Mouse (Mus musculus): ENCODE measurements at regions not wholly inside any gene's neighbourhood (a gene's known extent, or its start where the extent isn't known, plus 50 kb on each side); places are given as distances from the start of the nearest gene placed in this dataset.
"Not testable (repeated sequence)": the region's sequence is repeated elsewhere in the genome, so short reads cannot be mapped to it uniquely, and the experiment has no call there.

- ATAC-seq (ENCODE audit: poor library complexity, severe bottlenecking): no peak
Observed at GRCm38 (mm10) chr2:78022756-78023155, 76.6 kb upstream of the Cwc22 start.

GRCm38 (mm10) chr2:78021905-78022304 is 75.7 kb upstream of the Cwc22 start:
- no peak for ATAC-seq (ENCODE audit: poor library complexity, severe bottlenecking)

GRCm38 (mm10) chr2:78021356-78021900 is 75.3 kb upstream of the Cwc22 start:
- no peak for ATAC-seq (ENCODE audit: poor library complexity, severe bottlenecking)

GRCm38 (mm10) chr2:78020516-78020915 is 74.3 kb upstream of the Cwc22 start:
- no peak for ATAC-seq (ENCODE audit: poor library complexity, severe bottlenecking)

- ATAC-seq (ENCODE audit: poor library complexity, severe bottlenecking): no peak
Observed at GRCm38 (mm10) chr2:78019916-78020315, 73.7 kb upstream of the Cwc22 start.

- not testable (repeated sequence) for ATAC-seq (ENCODE audit: poor library complexity, severe bottlenecking)
Observed at GRCm38 (mm10) chr2:78012441-78012840, 66.3 kb upstream of the Cwc22 start.

- no peak for ATAC-seq (ENCODE audit: poor library complexity, severe bottlenecking)
Observed at GRCm38 (mm10) chr2:78011821-78012220, 65.6 kb upstream of the Cwc22 start.

- no peak for ATAC-seq (ENCODE audit: poor library complexity, severe bottlenecking)
Observed at GRCm38 (mm10) chr2:78011051-78011800, 65.1 kb upstream of the Cwc22 start.

GRCm38 (mm10) chr2:78010066-78010690 is 64.0 kb upstream of the Cwc22 start:
- ATAC-seq (ENCODE audit: poor library complexity, severe bottlenecking): no peak

- ATAC-seq (ENCODE audit: poor library complexity, severe bottlenecking): no peak
Observed at GRCm38 (mm10) chr2:78008094-78008493, 61.9 kb upstream of the Cwc22 start.

- no peak for ATAC-seq (ENCODE audit: poor library complexity, severe bottlenecking)
Observed at GRCm38 (mm10) chr2:78005402-78006021, 59.3 kb upstream of the Cwc22 start.

- ATAC-seq (ENCODE audit: poor library complexity, severe bottlenecking): no peak
Observed at GRCm38 (mm10) chr2:78004426-78004825, 58.3 kb upstream of the Cwc22 start.

Data from megakaryocyte, adult 5-6 weeks (primary cell).